Mouse (Mus musculus) ES-E14 (cell line): ENCODE results near the gene Sp9. TPM values are rescaled to one million over a fixed set of nuclear protein-coding genes. Genes with fewer than 3 reads are reported as not detected.

ENCODE experiments used
- DNase-seq: peaks from one replicate; pipeline ENCODE4 v3.0.0-alpha.2; 2013; ENCODE audit warnings: low read depth, low spot score
- H3K27ac ChIP-seq: 2 replicates; pipeline ENCODE4 v1.5.1; 2012; ENCODE audit warnings: low read depth, mild to moderate bottlenecking, low read length, moderate library complexity, mixed read lengths; ENCODE audit not compliant: poor library complexity, insufficient read depth, severe bottlenecking
- H3K36me3 ChIP-seq: 2 replicates; pipeline ENCODE4 v1.6.1; 2012; ENCODE audit warnings: mild to moderate bottlenecking, low read length, moderate library complexity, mixed read lengths; ENCODE audit not compliant: control insufficient read depth, poor library complexity, insufficient read depth, severe bottlenecking
- H3K4me1 ChIP-seq, 2 experiments: fragments of 150-350 bp in 1 of 2; sonication (generic) in 1 of 2; 2 replicates each; pipeline ENCODE4 v1.6.1; 2012; ENCODE audit warnings: low read length in 2 of 2, mild to moderate bottlenecking in 1 of 2, mixed read lengths in 1 of 2; ENCODE audit not compliant: control insufficient read depth in 2 of 2, insufficient read depth in 2 of 2, poor library complexity in 1 of 2
- H3K4me3 ChIP-seq, 2 experiments: fragments of 150-350 bp in 1 of 2; sonication (generic) in 1 of 2; 2 replicates each; pipeline ENCODE4 v1.5.1; 2012; ENCODE audit warnings: low read length in 2 of 2, low read depth in 1 of 2, mild to moderate bottlenecking in 1 of 2, mixed read lengths in 1 of 2; ENCODE audit not compliant: insufficient read depth in 1 of 2, poor library complexity in 1 of 2, severe bottlenecking in 1 of 2
- H3K9ac ChIP-seq: 2 replicates; pipeline ENCODE4 v1.6.1; 2012; ENCODE audit warnings: low read depth, mild to moderate bottlenecking, low read length, mixed read lengths; ENCODE audit not compliant: poor library complexity, insufficient read depth, severe bottlenecking
- H3K9me3 ChIP-seq: fragments of 150-350 bp; sonication (generic); 2 replicates; pipeline ENCODE4 v1.6.1; 2012; ENCODE audit warnings: low read depth, mild to moderate bottlenecking, low read length; ENCODE audit not compliant: control insufficient read depth, insufficient read depth
- CHD2 ChIP-seq: IDR thresholded peaks from 2 replicates; pipeline ENCODE4 v1.6.1; 2014; ENCODE audit warnings: mild to moderate bottlenecking, low read depth, low read length, inconsistent platforms
- HCFC1 ChIP-seq: IDR thresholded peaks from 2 replicates; pipeline ENCODE4 v1.6.1; 2012; ENCODE audit warnings: low read length, inconsistent platforms, borderline replicate concordance; ENCODE audit not compliant: insufficient read depth
- MAFK ChIP-seq: IDR thresholded peaks from 2 replicates; pipeline ENCODE4 v1.6.1; 2014; ENCODE audit warnings: mild to moderate bottlenecking, low read depth, low read length, inconsistent platforms; ENCODE audit not compliant: insufficient read depth
- ZC3H11A ChIP-seq: IDR thresholded peaks from 2 replicates; pipeline ENCODE4 v1.6.1; 2012; ENCODE audit warnings: low read depth, mild to moderate bottlenecking, inconsistent platforms, low read length, borderline replicate concordance
- ZNF384 ChIP-seq: IDR thresholded peaks from 2 replicates; pipeline ENCODE4 v1.6.1; 2012; ENCODE audit warnings: low read depth, low read length, inconsistent platforms
- in situ Hi-C, 2 experiments: fragments of 600-800 bp; cut with MboI; formaldehyde crosslinking; loops; one replicate each; pipeline ENCODE4 v1.15.1; 2025; ENCODE audit warnings: low sequenced_read_pairs in 2 of 2, inconsistent platforms in 1 of 2; ENCODE audit not compliant: unreplicated experiment in 2 of 2
- total RNA-seq: library from RNA; depleted of rRNA; stranded (reverse); fragments of 300-350 nt; gene quantifications from 2 replicates; pipeline ENCODE4 v1.2.3, GENCODE M21; 2012

The Sp9 gene
- total RNA-seq, 1 experiment = 0.80 TPM

DNA sequence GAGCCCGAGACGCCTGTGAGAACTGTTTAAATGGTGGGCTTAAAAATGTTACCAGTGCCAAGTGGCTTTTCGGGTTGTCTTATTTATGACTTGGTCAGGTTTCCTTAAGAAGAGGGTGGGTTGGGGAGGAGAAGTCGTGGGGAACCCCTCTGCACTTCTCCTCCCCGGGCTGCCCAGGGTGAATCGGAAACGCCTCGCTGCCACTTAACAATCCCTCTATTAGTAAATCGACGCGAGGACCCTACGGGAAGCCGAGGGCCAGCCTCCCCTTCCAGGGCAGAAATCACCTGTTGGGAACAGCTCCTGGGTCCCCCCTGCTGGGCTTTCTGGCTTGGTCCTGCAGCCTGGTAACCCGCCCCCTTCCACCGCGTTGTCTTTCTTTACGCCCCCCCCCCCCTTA lies 2.1 kb upstream of the Sp9 start:
- H3K36me3 ChIP-seq = no peaks in the 10 kb centered on the region
- H3K4me1 ChIP-seq = peaks cover 0 to 8% of the 10 kb centered on the region in 2 experiments; a peak in 2 of 4 replicates
- no peak overlapping the region for H3K9ac ChIP-seq
- H3K27ac ChIP-seq = no peak overlapping the region
- no peaks in the 10 kb centered on the region for H3K9me3 ChIP-seq
- no peak for DNase-seq
- H3K4me3 ChIP-seq = no peak overlapping the region
- in situ Hi-C loops = loop anchor here (10.0 kb wide), 3 partner anchors 1395 to 1735 kb away; partner anchors contain the start of genes Dlx2 (in 1 of the 2) and Hoxd13 (in 1 of the 2)
- TF ChIP-seq CHD2 (no peak), MAFK (no peak), ZC3H11A (no peak), ZNF384 (no peak), HCFC1 (no peak)

DNA sequence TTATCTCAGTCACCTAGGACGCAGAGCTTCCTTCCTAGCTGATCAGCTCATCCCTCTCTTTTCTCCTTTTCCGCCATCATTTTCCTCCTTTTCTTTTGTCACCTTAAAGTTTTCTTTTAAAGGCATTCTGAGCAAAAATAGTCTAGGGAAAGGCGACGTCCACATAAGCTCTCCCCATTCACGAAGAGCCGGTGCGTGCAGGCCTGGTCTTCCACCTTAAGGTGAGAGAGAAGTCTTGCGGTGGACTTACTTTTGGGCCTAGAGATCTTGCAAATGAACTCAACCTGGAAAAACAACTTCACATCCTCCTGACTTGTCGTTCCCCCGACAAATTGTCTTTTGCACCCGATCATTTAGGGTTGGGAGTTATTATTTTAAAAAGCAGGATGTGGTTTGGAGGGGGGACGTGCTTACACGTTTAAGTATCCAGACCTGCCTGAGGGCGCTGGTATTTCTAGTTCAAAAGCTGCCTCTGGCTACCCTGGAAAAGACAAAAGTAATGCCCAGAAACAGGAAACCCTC lies 1.6 kb upstream of the Sp9 start:
- H3K27ac ChIP-seq = no peak overlapping the region
- H3K9me3 ChIP-seq = no peaks in the 10 kb centered on the region
- TF ChIP-seq ZNF384 (no peak), MAFK (no peak), HCFC1 (no peak), ZC3H11A (no peak), CHD2 (no peak)
- in situ Hi-C loops = loop anchor here in 1 of 2 experiments (10.0 kb wide), 2 partner anchors 1395 to 1735 kb away; partner anchors contain the start of gene Hoxd13
- H3K4me3 ChIP-seq = no peak overlapping the region; a peak in 1 of 4 replicates
- H3K4me1 ChIP-seq = peaks cover 0 to 8% of the 10 kb centered on the region in 2 experiments; a peak in 2 of 4 replicates
- no peaks in the 10 kb centered on the region for H3K36me3 ChIP-seq
- H3K9ac ChIP-seq = no peak overlapping the region
- DNase-seq = no peak

DNA sequence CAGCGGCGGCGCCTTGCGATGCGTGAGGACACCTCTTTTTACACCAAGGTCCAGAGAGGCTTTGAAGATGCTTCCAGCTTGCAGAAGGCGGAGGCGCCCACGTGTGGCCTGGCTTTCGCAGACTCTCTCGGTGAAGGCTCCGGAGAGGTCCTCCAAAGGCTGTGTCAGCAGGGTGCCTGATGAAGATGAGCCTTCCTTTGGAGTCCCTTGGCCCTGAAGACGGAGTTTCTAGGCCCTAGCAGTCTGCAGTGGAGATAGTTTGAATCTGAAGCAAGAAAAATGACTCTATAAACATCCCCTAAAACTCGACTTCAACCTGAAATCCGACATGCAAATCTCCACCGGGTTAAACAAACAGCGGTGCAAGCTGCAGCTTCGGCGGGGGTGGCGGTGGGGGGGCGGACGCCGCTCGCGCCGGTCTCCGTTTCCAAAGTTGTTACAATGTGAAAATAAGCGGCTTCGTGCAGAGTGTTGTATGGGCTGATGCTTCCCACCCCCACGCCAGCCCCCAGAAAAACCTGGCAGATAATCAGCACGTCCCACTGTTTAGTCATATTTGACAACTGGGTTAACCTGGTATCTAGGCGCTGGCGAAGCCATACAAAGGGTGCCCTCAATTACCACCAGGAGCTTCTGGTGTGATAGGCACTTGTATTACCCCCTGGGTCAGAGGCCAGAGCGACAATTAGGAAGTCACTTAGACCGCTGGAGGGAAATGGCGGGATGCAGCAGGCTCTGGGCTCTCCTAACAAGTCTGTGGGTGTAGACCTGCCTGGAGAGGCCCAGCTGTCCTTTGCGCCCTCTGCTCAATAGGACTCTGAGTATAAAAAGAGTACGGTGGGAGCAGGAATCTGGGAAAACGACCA lies 899 bp upstream of the Sp9 start:
- Histone ChIP-seq H3K4me3 (peak overlapping the region in 1 of 2 experiments; percentile 13; a peak in 2 of 4 replicates), H3K27ac (no peak overlapping the region), H3K9ac (no peak overlapping the region), H3K4me1 (peaks cover 0 to 8% of the 10 kb centered on the region in 2 experiments; a peak in 2 of 4 replicates), H3K9me3 (no peaks in the 10 kb centered on the region), H3K36me3 (no peaks in the 10 kb centered on the region)
- no peak for TF ChIP-seq CHD2
- no peak for TF ChIP-seq ZC3H11A
- no peak for DNase-seq
- in situ Hi-C loops = loop anchor here in 1 of 2 experiments (10.0 kb wide), 2 partner anchors 1394 to 1736 kb away; partner anchors contain the start of gene Hoxd13

DNA sequence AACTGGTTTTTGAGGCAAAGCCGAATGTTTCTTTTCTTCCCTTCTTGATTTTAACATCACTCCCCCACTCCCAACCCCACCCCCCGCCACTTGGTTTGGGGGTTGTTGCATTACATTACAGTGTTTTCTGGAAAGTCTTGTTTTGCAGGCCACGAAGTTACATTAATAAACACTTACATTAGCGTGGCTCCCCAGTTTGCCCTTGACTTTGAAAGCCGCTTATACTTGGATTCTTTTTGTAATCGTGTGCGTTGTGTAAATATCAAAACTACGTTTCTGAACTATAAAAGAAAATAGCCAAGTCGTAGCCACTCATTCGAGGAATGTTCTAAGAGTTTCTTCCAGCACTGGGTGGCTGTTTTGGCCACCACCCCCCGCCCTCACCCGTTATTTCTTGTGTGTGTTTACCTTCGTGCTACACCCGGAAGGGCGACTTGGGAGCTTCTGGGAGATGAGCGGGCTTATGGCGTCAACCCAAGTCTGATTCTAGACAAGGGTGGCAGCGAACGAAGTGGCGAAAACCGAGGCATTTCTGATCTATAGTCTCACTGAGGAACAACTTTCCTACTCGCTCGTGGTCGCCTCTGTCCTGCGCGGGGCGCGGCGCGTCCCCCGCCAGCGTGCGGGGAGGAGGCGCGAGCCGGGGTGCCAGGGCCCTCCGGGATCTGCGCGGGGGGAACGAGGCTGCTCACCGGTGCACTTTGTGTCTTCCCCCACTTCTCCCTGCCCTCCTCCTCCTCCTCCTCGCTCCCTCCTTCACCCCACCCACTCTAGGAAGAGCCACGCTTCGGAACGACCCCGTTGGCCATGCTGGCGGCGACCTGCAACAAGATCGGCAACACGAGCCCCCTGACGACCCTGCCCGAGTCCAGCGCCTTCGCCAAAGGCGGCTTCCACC lies 875 bp downstream of the Sp9 start:
- H3K27ac ChIP-seq = no peak overlapping the region
- H3K4me3 ChIP-seq = peak overlapping the region; percentile 36 to 38; a peak in 3 of 4 replicates
- TF ChIP-seq MAFK = no peak
- no peak for TF ChIP-seq ZNF384
- TF ChIP-seq ZC3H11A = no peak
- TF ChIP-seq CHD2 = no peak
- TF ChIP-seq HCFC1 = no peak
- H3K9ac ChIP-seq = no peak overlapping the region
- H3K36me3 ChIP-seq = no peaks in the 10 kb centered on the region
- in situ Hi-C loops = loop anchor here in 1 of 2 experiments (10.0 kb wide), 2 partner anchors 1392 to 1738 kb away; partner anchors contain the start of gene Hoxd13
- no peak for DNase-seq
- H3K4me1 ChIP-seq = peaks cover 0 to 6% of the 10 kb centered on the region in 2 experiments; a peak in 2 of 4 replicates
- H3K9me3 ChIP-seq = no peaks in the 10 kb centered on the region
